Mouse (Mus musculus): ENCODE measurements around the gene Alk. TPM values are rescaled to one million over a fixed set of nuclear protein-coding genes. Genes with fewer than 3 reads are reported as not detected.
A peak's percentile ranks its signal among the peaks of the same experiment; 100 is the strongest.

The Alk gene
- total RNA-seq, 2 experiments from 2014 or later = 7.4 to 9.1 TPM

GRCm38 (mm10) chr17:71942052-71942451 is 662.4 kb downstream of the Alk start:
- DNase-seq = no peak
- intact Hi-C loops (cut with DNase I) = no loop called here

GRCm38 (mm10) chr17:71941436-71941835 is 663.0 kb downstream of the Alk start:
- intact Hi-C loops (cut with DNase I) = no loop called here

GRCm38 (mm10) chr17:71936681-71937080 is 667.7 kb downstream of the Alk start:
- intact Hi-C loops (cut with DNase I) = loop anchor here (2.0 kb wide), 1 partner anchor 30 kb away; no protein-coding TSS in a partner anchor
- DNase-seq = no peak

More at GRCm38 (mm10) chr17:71941436-71941835, 663.0 kb downstream of the Alk start:
- no peak for DNase-seq

- intact Hi-C loops (cut with DNase I) = loop anchor here (2.0 kb wide), 1 partner anchor 29 kb away; no protein-coding TSS in a partner anchor
Measured at GRCm38 (mm10) chr17:71935837-71936236, 668.6 kb downstream of the Alk start.

GRCm38 (mm10) chr17:71935336-71935735 is 669.1 kb downstream of the Alk start:
- intact Hi-C loops (cut with DNase I) = no loop called here
- DNase-seq = no peak

More at GRCm38 (mm10) chr17:71935837-71936236, 668.6 kb downstream of the Alk start:
- DNase-seq = no peak

GRCm38 (mm10) chr17:71914941-71915340 is 689.5 kb downstream of the Alk start:
- intact Hi-C loops (cut with DNase I) = no loop called here

GRCm38 (mm10) chr17:71914541-71914940 is 689.9 kb downstream of the Alk start:
- intact Hi-C loops (cut with DNase I) = no loop called here
- DNase-seq = peak; percentile 60

More at GRCm38 (mm10) chr17:71914941-71915340, 689.5 kb downstream of the Alk start:
- DNase-seq = no peak

GRCm38 (mm10) chr17:71913188-71913587 is 691.2 kb downstream of the Alk start:
- intact Hi-C loops (cut with DNase I) = no loop called here
- DNase-seq = no peak

GRCm38 (mm10) chr17:71909107-71909506 is 695.3 kb downstream of the Alk start:
- peak; percentile 45 for DNase-seq
- intact Hi-C loops (cut with DNase I) = no loop called here

- no peak for DNase-seq
- intact Hi-C loops (cut with DNase I) = no loop called here
Measured at GRCm38 (mm10) chr17:71881369-71881768, 723.1 kb downstream of the Alk start.

GRCm38 (mm10) chr17:71875492-71875891 is 728.9 kb downstream of the Alk start:
- no peak for DNase-seq
- intact Hi-C loops (cut with DNase I) = no loop called here

- intact Hi-C loops (cut with DNase I) = loop anchor here (5.0 kb wide), 1 partner anchor 212 kb away; no protein-coding TSS in a partner anchor
- no peak for DNase-seq
Measured at GRCm38 (mm10) chr17:71874795-71875194, 729.6 kb downstream of the Alk start.

- intact Hi-C loops (cut with DNase I) = loop anchor here (5.0 kb wide), 1 partner anchor 212 kb away; no protein-coding TSS in a partner anchor
- peak; percentile 65 for DNase-seq
Measured at GRCm38 (mm10) chr17:71874077-71874476, 730.4 kb downstream of the Alk start.

GRCm38 (mm10) chr17:71872976-71873375 is 731.5 kb downstream of the Alk start:
- intact Hi-C loops (cut with DNase I) = loop anchor here (5.0 kb wide), 1 partner anchor 211 kb away; no protein-coding TSS in a partner anchor
- peak; percentile 27 for DNase-seq

GRCm38 (mm10) chr17:71871981-71872380 is 732.4 kb downstream of the Alk start:
- no peak for DNase-seq
- intact Hi-C loops (cut with DNase I) = loop anchor here (5.0 kb wide), 1 partner anchor 210 kb away; no protein-coding TSS in a partner anchor

- DNase-seq = no peak
- intact Hi-C loops (cut with DNase I) = loop anchor here (5.0 kb wide), 1 partner anchor 208 kb away; no protein-coding TSS in a partner anchor
Measured at GRCm38 (mm10) chr17:71870641-71871040, 733.8 kb downstream of the Alk start.

- intact Hi-C loops (cut with DNase I) = loop anchor here (5.0 kb wide), 1 partner anchor 208 kb away; no protein-coding TSS in a partner anchor
- no peak for DNase-seq
Measured at GRCm38 (mm10) chr17:71870232-71870621, 734.2 kb downstream of the Alk start.

- intact Hi-C loops (cut with DNase I) = loop anchor here (5.0 kb wide), 1 partner anchor 207 kb away; no protein-coding TSS in a partner anchor
Measured at GRCm38 (mm10) chr17:71869372-71870231, 734.8 kb downstream of the Alk start.

GRCm38 (mm10) chr17:71868828-71869227 is 735.6 kb downstream of the Alk start:
- intact Hi-C loops (cut with DNase I) = no loop called here

More at GRCm38 (mm10) chr17:71869372-71870231, 734.8 kb downstream of the Alk start:
- peak; percentile 33 for DNase-seq

GRCm38 (mm10) chr17:71867892-71868291 is 736.5 kb downstream of the Alk start:
- intact Hi-C loops (cut with DNase I) = no loop called here
- no peak for DNase-seq

More at GRCm38 (mm10) chr17:71868828-71869227, 735.6 kb downstream of the Alk start:
- DNase-seq = no peak

GRCm38 (mm10) chr17:71865437-71865836 is 739.0 kb downstream of the Alk start:
- intact Hi-C loops (cut with DNase I) = no loop called here
- DNase-seq = no peak

Measured in left cerebral cortex, postnatal 4 days (tissue).